Mouse (Mus musculus): ENCODE measurements around the gene Ube2d1. TPM values are rescaled to one million over a fixed set of nuclear protein-coding genes. Genes with fewer than 3 reads are reported as not detected.
A peak's percentile ranks its signal among the peaks of the same experiment; 100 is the strongest.

Gene Ube2d1
- polyA plus RNA-seq, 1 experiment from 2014 or later: 220 TPM

GRCm38 (mm10) chr10:71306190-71306589 lies 21.1 kb upstream of the Ube2d1 start:
- Histone ChIP-seq H3K4me2 (ENCODE audit: low read depth, low read length) (no peak overlapping the region; the same call in 1 of the 2 replicates), H3K4me3 (ENCODE audit: low read depth, low read length) (no peak overlapping the region), H3K36me3 (ENCODE audit: control insufficient read depth, insufficient read depth, low read length) (no peaks in the 10 kb centered on the region), H3K4me1 (ENCODE audit: control insufficient read depth, insufficient read depth, low read length) (no peaks in the 10 kb centered on the region), H3K27ac (ENCODE audit: low read depth, low read length) (no peak overlapping the region), H3K9ac (replicated peaks; ENCODE audit: low read depth, low read length) (no peak overlapping the region), H3K27me3 (ENCODE audit: control insufficient read depth, insufficient read depth, low read length) (no peaks in the 10 kb centered on the region), H3K9me3 (ENCODE audit: control insufficient read depth, low read length) (no peaks in the 10 kb centered on the region)
- 23% methylated on average over 6 of the region's 6 CpGs for WGBS
- no peak for ATAC-seq (ENCODE audit: low read depth)

DNA sequence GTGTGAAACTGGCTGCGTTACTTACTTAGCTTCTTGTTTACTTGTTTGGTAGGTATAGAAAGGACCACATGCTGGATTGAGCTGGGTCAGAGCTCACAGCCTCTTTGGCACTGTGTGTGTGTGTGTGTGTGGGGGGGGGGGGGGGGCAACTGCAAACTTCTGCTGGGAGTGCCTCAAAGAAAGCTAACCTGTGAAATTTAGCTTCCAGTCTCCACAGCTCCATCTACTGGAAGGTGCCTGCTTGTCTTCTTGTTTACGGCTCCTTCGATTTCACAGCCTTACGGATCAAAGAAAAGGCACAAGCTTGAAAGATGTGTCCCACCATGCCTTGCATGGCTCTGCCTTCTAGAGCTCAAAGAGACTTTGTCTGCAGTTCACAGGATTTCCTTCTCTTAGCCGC lies 17.4 kb upstream of the Ube2d1 start:
- Histone ChIP-seq H3K9ac (replicated peaks; ENCODE audit: low read depth, low read length) (no peak overlapping the region), H3K36me3 (ENCODE audit: control insufficient read depth, insufficient read depth, low read length) (no peaks in the 10 kb centered on the region), H3K4me1 (ENCODE audit: control insufficient read depth, insufficient read depth, low read length) (no peaks in the 10 kb centered on the region), H3K27ac (ENCODE audit: low read depth, low read length) (no peak overlapping the region), H3K4me2 (ENCODE audit: low read depth, low read length) (no peak overlapping the region), H3K27me3 (ENCODE audit: control insufficient read depth, insufficient read depth, low read length) (no peaks in the 10 kb centered on the region), H3K4me3 (ENCODE audit: low read depth, low read length) (no peak overlapping the region), H3K9me3 (ENCODE audit: control insufficient read depth, low read length) (no peaks in the 10 kb centered on the region)
- 26% methylated on average over 5 of the region's 5 CpGs for WGBS
- no peak for ATAC-seq (ENCODE audit: low read depth)

DNA sequence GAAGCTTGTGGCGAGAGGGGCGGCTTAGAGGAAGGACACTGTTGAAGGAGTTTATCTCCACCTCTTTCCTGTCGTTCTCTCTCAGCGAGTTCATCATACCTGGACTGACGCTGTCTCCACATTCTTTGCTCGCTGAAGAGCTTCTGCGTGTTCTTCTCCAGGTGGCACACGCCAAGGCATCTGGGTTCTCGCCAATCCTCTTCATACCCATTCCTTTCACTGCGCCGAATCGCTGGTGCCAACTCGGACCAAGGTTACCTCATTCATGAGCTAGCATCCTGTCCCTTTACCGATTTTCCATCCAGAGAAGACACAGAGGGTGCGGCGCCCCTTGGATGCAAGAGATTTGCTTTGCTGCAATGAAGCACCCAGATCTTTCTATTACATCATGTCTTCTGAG lies 15.1 kb upstream of the Ube2d1 start:
- 82% methylated on average over 16 of the region's 16 CpGs for WGBS
- ATAC-seq (ENCODE audit: low read depth): no peak
- Histone ChIP-seq H3K27ac (ENCODE audit: low read depth, low read length) (no peak overlapping the region), H3K4me1 (ENCODE audit: control insufficient read depth, insufficient read depth, low read length) (no peaks in the 10 kb centered on the region), H3K4me3 (ENCODE audit: low read depth, low read length) (no peak overlapping the region), H3K36me3 (ENCODE audit: control insufficient read depth, insufficient read depth, low read length) (no peaks in the 10 kb centered on the region), H3K27me3 (ENCODE audit: control insufficient read depth, insufficient read depth, low read length) (no peaks in the 10 kb centered on the region), H3K9me3 (ENCODE audit: control insufficient read depth, low read length) (no peaks in the 10 kb centered on the region), H3K9ac (replicated peaks; ENCODE audit: low read depth, low read length) (no peak overlapping the region), H3K4me2 (ENCODE audit: low read depth, low read length) (no peak overlapping the region)

DNA sequence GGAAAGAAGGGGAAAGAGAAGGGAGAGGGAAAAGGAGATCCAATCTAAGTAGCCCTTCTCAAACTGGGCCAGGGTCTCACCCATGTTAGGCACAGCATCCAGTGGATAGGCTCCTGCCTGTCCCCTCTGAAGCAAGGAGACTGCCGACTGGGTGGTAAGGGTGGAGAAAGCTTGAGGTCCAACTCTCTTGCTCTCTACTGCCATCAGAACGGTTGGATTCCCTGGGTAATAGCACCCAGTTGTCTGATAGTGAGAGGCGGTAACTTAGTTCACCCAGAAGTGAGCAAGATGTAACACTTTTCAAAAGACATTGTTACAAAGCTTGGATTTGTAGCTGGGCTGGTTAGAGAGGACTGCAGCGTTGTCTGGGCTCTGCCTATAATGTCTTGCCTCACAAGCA lies 8.2 kb upstream of the Ube2d1 start:
- no peaks in the 10 kb centered on the region for H3K36me3 ChIP-seq (ENCODE audit: control insufficient read depth, insufficient read depth, low read length)
- no peaks in the 10 kb centered on the region for H3K4me1 ChIP-seq (ENCODE audit: control insufficient read depth, insufficient read depth, low read length)
- H3K4me2 ChIP-seq (ENCODE audit: low read depth, low read length): no peak overlapping the region
- ATAC-seq (ENCODE audit: low read depth): no peak
- H3K27me3 ChIP-seq (ENCODE audit: control insufficient read depth, insufficient read depth, low read length): no peaks in the 10 kb centered on the region
- no peak overlapping the region for H3K27ac ChIP-seq (ENCODE audit: low read depth, low read length)
- no peak overlapping the region for H3K4me3 ChIP-seq (ENCODE audit: low read depth, low read length)
- WGBS: 58% methylated on average over 4 of the region's 4 CpGs
- H3K9ac ChIP-seq (replicated peaks; ENCODE audit: low read depth, low read length): no peak overlapping the region
- H3K9me3 ChIP-seq (ENCODE audit: control insufficient read depth, low read length): no peaks in the 10 kb centered on the region

- no peaks in the 10 kb centered on the region for H3K36me3 ChIP-seq (ENCODE audit: control insufficient read depth, insufficient read depth, low read length)
- no peaks in the 10 kb centered on the region for H3K4me1 ChIP-seq (ENCODE audit: control insufficient read depth, insufficient read depth, low read length)
- ATAC-seq (ENCODE audit: low read depth): peak; percentile 38; the same call in 1 of the 2 replicates
- H3K27ac ChIP-seq (ENCODE audit: low read depth, low read length): no peak overlapping the region
- no peaks in the 10 kb centered on the region for H3K27me3 ChIP-seq (ENCODE audit: control insufficient read depth, insufficient read depth, low read length)
- 21% methylated on average over 5 of the region's 11 CpGs for WGBS
- no peak overlapping the region for H3K9ac ChIP-seq (replicated peaks; ENCODE audit: low read depth, low read length)
- no peaks in the 10 kb centered on the region for H3K9me3 ChIP-seq (ENCODE audit: control insufficient read depth, low read length)
- no peak overlapping the region for H3K4me3 ChIP-seq (ENCODE audit: low read depth, low read length)
- no peak overlapping the region for H3K4me2 ChIP-seq (ENCODE audit: low read depth, low read length)
Observed at GRCm38 (mm10) chr10:71292254-71292653, 7.2 kb upstream of the Ube2d1 start.

DNA sequence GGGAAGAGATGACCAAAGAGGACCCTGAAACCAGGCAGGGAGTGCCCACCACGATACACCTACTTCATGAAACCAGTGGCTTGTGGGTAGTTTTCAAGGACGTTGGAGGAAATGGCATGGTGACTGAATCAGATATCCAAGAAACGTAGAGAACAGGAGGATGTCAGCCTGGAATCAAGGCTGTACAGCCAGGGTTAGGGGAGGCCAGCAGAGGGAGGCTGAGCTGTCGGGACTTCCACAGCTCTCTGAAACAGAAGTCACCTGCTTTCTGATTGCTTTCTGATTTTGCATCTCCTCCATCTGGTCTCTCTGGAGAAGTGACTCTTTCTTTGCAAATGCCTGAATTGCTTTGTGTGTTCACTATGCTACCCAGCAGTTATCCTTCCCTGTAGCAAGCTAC lies 6.7 kb upstream of the Ube2d1 start:
- 20% methylated on average over 4 of the region's 4 CpGs for WGBS
- no peaks in the 10 kb centered on the region for H3K27me3 ChIP-seq (ENCODE audit: control insufficient read depth, insufficient read depth, low read length)
- H3K4me2 ChIP-seq (ENCODE audit: low read depth, low read length): no peak overlapping the region
- H3K9ac ChIP-seq (replicated peaks; ENCODE audit: low read depth, low read length): no peak overlapping the region
- H3K36me3 ChIP-seq (ENCODE audit: control insufficient read depth, insufficient read depth, low read length): no peaks in the 10 kb centered on the region
- no peak overlapping the region for H3K27ac ChIP-seq (ENCODE audit: low read depth, low read length)
- H3K4me3 ChIP-seq (ENCODE audit: low read depth, low read length): no peak overlapping the region
- no peaks in the 10 kb centered on the region for H3K4me1 ChIP-seq (ENCODE audit: control insufficient read depth, insufficient read depth, low read length)
- ATAC-seq (ENCODE audit: low read depth): peak; percentile 24; the same call in 1 of the 2 replicates
- H3K9me3 ChIP-seq (ENCODE audit: control insufficient read depth, low read length): no peaks in the 10 kb centered on the region

DNA sequence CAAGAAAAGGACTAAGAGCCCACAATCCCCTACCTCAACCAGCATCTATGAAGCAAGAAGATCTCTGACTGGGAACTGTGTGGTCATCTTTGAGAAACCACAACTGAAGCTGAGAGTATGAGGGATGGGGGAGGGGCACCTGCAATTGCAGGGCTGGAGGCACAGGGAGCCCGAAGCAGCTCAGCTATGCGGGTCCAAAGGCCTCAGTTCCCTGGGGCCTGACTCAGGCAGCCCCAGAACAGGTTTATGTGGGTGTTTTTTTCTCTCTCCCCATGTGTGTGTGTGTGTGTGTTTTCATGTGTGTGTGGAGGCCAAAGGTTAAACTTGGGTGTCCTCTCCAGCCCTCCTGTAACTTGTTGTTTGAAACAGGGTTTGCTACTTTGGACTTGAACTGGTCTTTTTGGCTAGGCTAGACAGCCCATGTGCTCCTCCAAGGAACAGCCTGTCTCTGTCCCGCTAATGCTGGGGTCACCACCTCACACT lies 6.2 kb upstream of the Ube2d1 start:
- H3K4me1 ChIP-seq (ENCODE audit: control insufficient read depth, insufficient read depth, low read length): no peaks in the 10 kb centered on the region
- H3K36me3 ChIP-seq (ENCODE audit: control insufficient read depth, insufficient read depth, low read length): no peaks in the 10 kb centered on the region
- WGBS: 6% methylated on average over 3 of the region's 3 CpGs
- H3K9ac ChIP-seq (replicated peaks; ENCODE audit: low read depth, low read length): no peak overlapping the region
- H3K4me2 ChIP-seq (ENCODE audit: low read depth, low read length): no peak overlapping the region
- H3K4me3 ChIP-seq (ENCODE audit: low read depth, low read length): no peak overlapping the region
- ATAC-seq (ENCODE audit: low read depth): no peak
- H3K9me3 ChIP-seq (ENCODE audit: control insufficient read depth, low read length): no peaks in the 10 kb centered on the region
- H3K27me3 ChIP-seq (ENCODE audit: control insufficient read depth, insufficient read depth, low read length): no peaks in the 10 kb centered on the region
- H3K27ac ChIP-seq (ENCODE audit: low read depth, low read length): no peak overlapping the region

DNA sequence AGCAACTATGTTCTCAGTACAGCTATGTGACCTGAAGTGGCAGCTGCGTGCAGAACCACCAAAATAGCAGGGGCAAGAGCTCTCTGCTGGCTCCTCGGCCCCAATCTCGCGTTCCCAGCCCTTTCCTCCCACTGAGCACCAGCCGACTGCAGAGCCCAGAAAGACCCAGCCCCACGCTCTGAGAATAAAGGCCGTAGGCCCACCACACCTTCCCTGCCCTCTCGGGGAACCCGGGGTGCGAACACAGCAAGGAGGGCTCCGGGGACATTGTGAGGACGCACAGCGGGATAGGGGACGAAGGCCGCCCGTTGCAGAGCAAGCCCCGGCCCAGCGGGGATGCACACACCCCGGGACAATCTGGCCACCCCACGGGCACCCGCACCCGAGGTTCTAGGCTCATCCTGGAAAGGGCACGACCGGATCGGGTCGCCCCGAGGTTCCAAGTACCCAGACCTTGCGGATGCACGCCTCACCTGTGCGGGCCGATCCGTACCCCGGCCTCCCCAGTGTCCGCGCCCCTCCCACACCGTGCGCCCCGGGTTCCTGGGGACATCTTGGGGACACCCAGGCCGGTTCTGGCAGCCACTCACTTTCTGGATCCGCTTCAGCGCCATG lies 444 bp downstream of the Ube2d1 start:
- no peaks in the 10 kb centered on the region for H3K9me3 ChIP-seq (ENCODE audit: control insufficient read depth, low read length)
- ATAC-seq (ENCODE audit: low read depth): peak; percentile 84

DNA sequence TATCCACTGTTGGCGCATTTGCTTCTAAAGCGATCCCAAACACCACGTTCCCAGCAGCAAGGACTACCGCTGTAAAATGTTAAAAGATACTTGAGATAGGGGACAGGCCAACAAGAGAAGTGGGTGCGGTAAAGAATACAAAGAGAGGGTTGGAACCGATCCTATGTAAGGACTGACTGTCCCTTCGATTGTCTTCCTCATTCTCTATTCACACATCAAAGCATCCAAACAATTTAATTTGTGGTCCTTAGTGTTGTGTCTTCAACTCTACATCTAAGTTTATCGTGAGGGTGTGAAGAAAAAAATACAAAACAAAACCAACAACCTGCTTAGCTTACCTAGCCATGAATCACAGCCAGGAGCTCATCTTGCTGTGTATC lies 941 bp downstream of the Ube2d1 start:
- Histone ChIP-seq H3K9ac (replicated peaks; ENCODE audit: low read depth, low read length) (peak overlapping the region; percentile 99), H3K4me2 (ENCODE audit: low read depth, low read length) (peak overlapping the region; percentile 57), H3K36me3 (ENCODE audit: control insufficient read depth, insufficient read depth, low read length) (no peaks in the 10 kb centered on the region), H3K9me3 (ENCODE audit: control insufficient read depth, low read length) (no peaks in the 10 kb centered on the region), H3K27me3 (ENCODE audit: control insufficient read depth, insufficient read depth, low read length) (peaks cover 2% of the 10 kb centered on the region; the same call in 1 of the 2 replicates), H3K27ac (ENCODE audit: low read depth, low read length) (peak overlapping the region; percentile 88), H3K4me3 (ENCODE audit: low read depth, low read length) (peak overlapping the region; percentile 98), H3K4me1 (ENCODE audit: control insufficient read depth, insufficient read depth, low read length) (peaks cover 26% of the 10 kb centered on the region)
- WGBS: 5% methylated on average over 8 of the region's 8 CpGs
- no peak for ATAC-seq (ENCODE audit: low read depth)

More for the DNA sequence above, 444 bp downstream of the Ube2d1 start:
- Histone ChIP-seq H3K4me3 (ENCODE audit: low read depth, low read length) (peak overlapping the region; percentile 98), H3K27ac (ENCODE audit: low read depth, low read length) (peak overlapping the region; percentile 88), H3K36me3 (ENCODE audit: control insufficient read depth, insufficient read depth, low read length) (no peaks in the 10 kb centered on the region), H3K4me2 (ENCODE audit: low read depth, low read length) (peak overlapping the region; percentile 57), H3K9ac (replicated peaks; ENCODE audit: low read depth, low read length) (peak overlapping the region; percentile 99), H3K4me1 (ENCODE audit: control insufficient read depth, insufficient read depth, low read length) (peaks cover 25% of the 10 kb centered on the region), H3K27me3 (ENCODE audit: control insufficient read depth, insufficient read depth, low read length) (peaks cover 2% of the 10 kb centered on the region; the same call in 1 of the 2 replicates)
- WGBS: 1% methylated on average over 40 of the region's 41 CpGs

Measured in neural tube, embryonic 14.5 days (tissue).